Mouse (Mus musculus): Measurements from ENCODE around the gene Lrp5.

The Lrp5 gene

DNA sequence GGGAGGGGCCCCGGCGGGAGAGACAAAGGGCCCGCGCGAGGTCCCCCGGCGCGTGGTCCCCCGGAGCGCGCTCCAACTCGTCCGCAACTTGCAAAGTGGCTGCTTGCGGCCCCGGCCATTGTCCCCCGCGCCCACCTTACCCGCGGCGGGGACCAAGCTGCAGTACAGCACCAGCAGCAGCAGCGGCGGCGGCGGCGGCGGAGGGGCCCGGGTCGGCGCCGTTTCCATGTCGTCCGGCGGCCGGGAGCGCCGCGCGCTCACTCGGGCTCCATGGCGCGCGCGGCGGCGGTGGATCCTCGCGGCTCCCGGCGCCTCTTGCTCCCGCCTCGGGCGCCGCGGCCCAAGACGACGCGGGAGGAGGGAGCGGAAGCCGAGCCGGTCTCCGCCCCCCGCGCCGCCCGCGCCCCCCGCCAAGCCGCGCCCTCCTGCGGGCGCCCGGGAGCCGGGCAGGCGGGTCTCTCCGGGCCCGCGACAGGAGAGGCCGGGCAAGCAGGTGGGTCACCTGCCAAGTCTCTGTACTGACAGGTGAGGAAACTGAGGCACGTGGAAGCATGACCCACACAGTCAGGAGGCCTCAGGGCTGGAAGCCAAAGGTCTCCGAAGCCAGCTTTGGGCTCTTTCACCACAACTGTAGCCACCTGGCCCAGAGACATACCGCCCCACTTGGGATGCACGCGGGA is at the start of gene Lrp5:
Gene Lrp5 (minus strand): TSS at position 350 of the 680 bp plus-strand sequence.
- in situ Hi-C loops (cut with MboI; ENCODE audit: low pct_unique_long_range_greater_than_20kb in 1 of 2, low sequenced_read_pairs in 2 of 2, unreplicated experiment in 1 of 2) = no loop called here

- in situ Hi-C loops (cut with MboI; ENCODE audit: low pct_unique_long_range_greater_than_20kb in 1 of 2, low sequenced_read_pairs in 2 of 2, unreplicated experiment in 1 of 2) = no loop called here
These were observed 49.6 kb upstream of the Lrp5 start for GRCm38 (mm10) chr19:3736001-3736400.

GRCm38 (mm10) chr19:3730781-3731646 is 44.6 kb upstream of the Lrp5 start:
- in situ Hi-C loops (cut with MboI; ENCODE audit: low pct_unique_long_range_greater_than_20kb in 1 of 2, low sequenced_read_pairs in 2 of 2, unreplicated experiment in 1 of 2) = no loop called here

DNA sequence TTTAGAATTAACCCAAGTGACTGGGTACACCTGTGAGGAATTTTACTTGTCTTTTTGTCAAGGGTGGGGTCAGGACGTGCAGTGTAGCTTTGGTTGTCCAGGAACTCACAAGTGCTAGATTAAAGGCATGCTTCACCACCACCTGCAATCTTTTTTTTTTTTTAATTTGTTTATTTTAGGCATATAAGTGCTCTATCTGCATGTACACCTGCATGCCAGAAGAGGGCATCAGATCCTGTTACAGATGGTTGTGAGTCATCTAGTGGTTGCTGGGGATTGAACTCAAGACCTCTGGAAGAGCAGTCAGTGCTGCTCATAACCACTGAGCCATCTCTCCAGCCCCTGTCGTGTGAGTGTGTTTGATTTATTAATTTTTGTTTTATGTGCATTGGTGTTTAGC is 42.5 kb upstream of the Lrp5 start:
- in situ Hi-C loops (cut with MboI; ENCODE audit: low pct_unique_long_range_greater_than_20kb in 1 of 2, low sequenced_read_pairs in 2 of 2, unreplicated experiment in 1 of 2) = no loop called here

GRCm38 (mm10) chr19:3724779-3725178 is 38.4 kb upstream of the Lrp5 start:
- in situ Hi-C loops (cut with MboI; ENCODE audit: low pct_unique_long_range_greater_than_20kb in 1 of 2, low sequenced_read_pairs in 2 of 2, unreplicated experiment in 1 of 2) = no loop called here

- in situ Hi-C loops (cut with MboI; ENCODE audit: low pct_unique_long_range_greater_than_20kb in 1 of 2, low sequenced_read_pairs in 2 of 2, unreplicated experiment in 1 of 2) = no loop called here
These were observed 37.5 kb upstream of the Lrp5 start for GRCm38 (mm10) chr19:3723904-3724303.

DNA sequence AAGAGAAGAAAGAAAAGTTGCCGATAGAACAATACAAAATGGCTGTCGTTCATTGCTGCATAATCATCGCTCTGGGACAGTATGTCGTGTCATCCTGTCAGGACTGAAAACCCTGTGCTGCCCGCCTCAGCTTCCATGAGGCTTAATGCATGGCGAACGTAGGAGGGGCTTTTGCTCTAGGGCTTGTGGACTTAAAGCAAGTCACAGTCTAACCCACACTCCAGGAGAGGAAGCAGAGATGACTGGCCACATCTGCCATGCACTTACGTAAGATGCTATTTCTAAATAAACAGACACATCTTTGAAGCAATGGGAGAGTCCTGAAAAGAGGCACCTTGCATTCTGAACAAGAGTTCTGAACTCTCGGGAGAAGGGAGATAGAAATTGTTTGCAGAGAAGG is 36.8 kb upstream of the Lrp5 start:
- in situ Hi-C loops (cut with MboI; ENCODE audit: low pct_unique_long_range_greater_than_20kb in 1 of 2, low sequenced_read_pairs in 2 of 2, unreplicated experiment in 1 of 2) = no loop called here

DNA sequence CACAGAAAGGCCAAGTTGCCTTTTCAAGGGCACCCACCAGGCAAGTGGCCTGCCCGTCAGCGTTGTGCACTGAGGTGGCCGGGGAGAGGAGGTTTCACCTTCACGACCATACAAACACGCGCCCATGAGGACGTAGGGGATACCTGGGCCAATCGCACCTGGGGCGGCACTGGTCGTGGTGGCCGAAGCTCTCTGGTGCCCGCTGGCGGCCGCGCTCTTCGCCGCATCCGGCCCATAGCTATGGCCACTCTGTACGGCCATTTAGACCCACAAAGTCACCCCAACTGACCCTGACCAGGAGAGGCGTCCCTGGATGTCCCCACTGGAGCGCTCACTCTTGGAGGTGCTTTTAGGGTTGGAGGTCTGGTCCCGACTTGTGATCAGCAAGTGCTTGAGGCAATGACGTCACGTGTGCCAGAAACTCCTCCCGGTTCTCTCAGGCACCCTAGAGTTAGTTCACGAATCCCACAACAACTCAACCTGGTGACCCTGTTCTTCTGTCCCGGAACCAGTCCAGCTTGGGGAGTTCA is 33.1 kb upstream of the Lrp5 start:
- in situ Hi-C loops (cut with MboI; ENCODE audit: low pct_unique_long_range_greater_than_20kb in 1 of 2, low sequenced_read_pairs in 2 of 2, unreplicated experiment in 1 of 2) = loop anchor here (5.0 kb wide), 1 partner anchor 102 kb away; no protein-coding TSS in a partner anchor

GRCm38 (mm10) chr19:3718481-3719361 is 32.4 kb upstream of the Lrp5 start:
- in situ Hi-C loops (cut with MboI; ENCODE audit: low pct_unique_long_range_greater_than_20kb in 1 of 2, low sequenced_read_pairs in 2 of 2, unreplicated experiment in 1 of 2) = loop anchor here (5.0 kb wide), 1 partner anchor 101 kb away; no protein-coding TSS in a partner anchor

DNA sequence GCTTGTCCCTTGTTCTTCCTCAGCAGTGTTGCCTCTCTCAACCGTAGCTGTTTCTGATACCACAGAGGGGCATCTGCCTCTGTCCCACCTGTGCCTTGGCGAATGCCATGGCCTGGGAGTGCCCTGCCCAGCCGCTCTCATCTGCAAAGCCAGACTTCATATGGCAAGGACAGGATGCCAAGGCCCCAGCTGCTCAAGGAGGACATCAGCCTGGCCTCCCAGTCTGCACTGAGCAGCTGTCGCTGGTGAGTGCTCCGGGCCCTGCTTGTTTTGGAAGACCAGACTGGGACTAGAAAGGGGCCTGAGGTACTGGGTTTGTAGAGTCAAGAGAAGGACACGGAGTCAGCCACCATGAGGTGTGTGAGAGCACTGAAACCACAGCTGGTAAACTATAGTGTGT is 28.0 kb upstream of the Lrp5 start:
- in situ Hi-C loops (cut with MboI; ENCODE audit: low pct_unique_long_range_greater_than_20kb in 1 of 2, low sequenced_read_pairs in 2 of 2, unreplicated experiment in 1 of 2) = no loop called here

DNA sequence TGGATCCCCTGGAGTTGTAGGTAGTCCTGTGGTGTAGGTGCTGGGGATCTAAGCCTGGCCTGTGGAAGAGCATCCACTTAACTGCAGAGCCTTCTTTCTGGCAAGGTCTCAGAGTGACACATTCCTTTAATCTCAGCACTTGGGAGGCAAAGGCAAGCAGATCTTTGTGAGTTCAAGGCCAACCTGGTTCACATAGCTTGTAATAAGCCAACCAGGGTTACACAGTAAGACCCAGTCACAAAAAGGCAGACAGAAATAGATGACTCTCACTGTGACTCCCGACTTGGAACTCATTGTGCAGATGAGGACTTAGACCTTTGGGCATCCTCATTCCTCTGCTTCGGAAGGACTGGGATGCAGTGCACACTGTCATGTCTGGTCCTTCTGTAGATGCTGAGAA is 24.1 kb upstream of the Lrp5 start:
- in situ Hi-C loops (cut with MboI; ENCODE audit: low pct_unique_long_range_greater_than_20kb in 1 of 2, low sequenced_read_pairs in 2 of 2, unreplicated experiment in 1 of 2) = no loop called here

DNA sequence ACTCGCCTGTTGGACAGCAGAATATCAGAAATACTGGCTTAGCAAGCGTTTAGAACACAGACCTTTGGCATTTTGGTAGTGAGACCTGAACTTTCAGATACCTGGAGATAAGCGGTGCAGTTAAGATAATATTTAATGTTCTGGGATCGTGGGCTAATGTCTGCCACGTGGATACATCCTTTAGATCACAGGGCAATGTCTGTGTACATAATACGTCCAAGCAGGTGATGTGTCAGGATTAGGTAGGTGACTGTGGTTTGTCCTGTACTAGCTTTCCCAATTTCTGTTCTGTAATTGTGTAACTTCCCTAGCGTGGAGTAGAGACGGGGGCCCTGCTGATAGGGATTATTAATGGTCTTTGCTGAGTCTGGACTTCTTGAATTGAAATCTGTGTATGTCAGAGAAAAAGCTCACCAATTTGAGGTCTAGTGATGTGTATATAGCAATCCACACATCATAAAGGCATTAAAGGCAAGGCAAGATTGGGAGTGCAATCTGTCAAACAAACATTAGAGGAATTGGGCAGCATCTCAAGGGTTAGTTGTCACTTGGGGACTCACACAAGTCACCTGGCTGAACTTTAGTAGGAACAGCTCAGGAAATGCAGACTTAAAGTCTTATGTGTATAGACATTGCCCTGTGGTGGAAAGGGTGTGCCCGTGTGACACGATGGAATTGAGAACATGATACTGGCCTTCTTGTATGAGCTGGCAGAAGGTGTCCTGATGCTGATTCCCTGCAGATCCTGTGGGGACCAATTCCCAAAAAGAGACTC is 22.8 kb upstream of the Lrp5 start:
- in situ Hi-C loops (cut with MboI; ENCODE audit: low pct_unique_long_range_greater_than_20kb in 1 of 2, low sequenced_read_pairs in 2 of 2, unreplicated experiment in 1 of 2) = no loop called here

DNA sequence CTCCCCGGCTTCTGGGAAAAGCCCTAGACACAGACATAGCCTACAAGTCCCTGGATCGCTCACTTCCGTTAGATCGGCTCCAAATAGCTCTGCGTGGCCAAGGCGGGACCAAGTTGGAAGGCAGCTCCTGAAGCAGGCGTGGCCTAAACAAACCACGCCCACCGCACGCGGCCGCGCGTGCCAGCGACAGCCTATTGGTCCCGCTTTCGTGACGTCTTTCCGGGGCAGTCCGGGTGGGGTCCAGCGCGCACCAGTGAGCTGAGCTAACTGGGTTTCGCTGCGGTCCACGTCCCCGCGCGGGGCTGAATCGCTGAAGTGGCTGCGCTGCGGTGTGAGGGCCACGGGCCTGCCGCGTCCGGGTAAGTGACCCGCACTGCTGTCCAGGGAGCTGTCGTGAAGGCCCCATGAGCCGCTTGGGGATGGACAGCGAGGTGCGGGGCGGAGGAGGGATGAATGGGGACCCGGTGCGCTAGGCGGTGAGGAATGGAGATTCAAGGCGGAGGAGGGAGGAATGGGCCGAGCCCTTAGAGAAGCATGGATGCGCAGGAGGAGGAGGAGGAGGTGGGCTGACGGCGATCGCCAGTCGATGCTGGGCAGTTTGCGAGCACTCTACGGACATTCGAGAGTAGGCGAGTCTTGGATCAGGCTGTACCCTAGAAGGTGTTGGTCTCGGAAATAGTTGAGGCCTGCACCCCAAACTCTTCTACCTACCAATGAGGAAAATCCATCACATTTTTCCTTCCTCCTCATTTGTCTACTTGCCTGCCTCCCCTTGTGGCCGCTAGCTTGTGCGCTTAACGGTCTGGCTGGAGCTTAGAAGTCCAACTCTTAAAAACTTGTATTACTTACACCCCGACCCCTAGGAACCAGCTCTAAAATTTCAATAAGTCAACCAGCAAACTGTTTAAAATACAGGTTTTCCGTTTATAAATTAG is 22.0 kb upstream of the Lrp5 start, which contains the start of gene 1810055G02Rik:
Gene 1810055G02Rik (plus strand): TSS at position 216 of the 935 bp plus-strand sequence.
- in situ Hi-C loops (cut with MboI; ENCODE audit: low pct_unique_long_range_greater_than_20kb in 1 of 2, low sequenced_read_pairs in 2 of 2, unreplicated experiment in 1 of 2) = no loop called here

DNA sequence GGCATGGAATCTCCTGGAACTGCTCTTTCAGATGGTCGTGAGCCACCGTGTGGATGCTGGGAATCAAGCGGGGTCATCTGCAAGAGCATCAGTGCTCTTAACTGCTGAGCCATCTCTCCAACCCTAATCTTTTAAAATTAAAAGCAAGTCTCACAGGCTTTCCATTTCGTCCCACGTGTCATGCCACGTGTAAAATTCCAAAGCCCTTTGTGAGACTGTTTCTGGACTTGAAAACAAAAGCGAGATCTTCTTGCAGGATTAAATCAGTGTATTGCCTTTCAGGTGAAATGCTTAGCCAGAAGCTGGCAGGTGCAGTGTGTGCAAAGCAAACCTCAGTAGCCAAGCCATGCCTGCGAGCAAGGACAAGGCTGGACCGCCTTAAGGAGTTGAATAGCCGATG is 21.2 kb upstream of the Lrp5 start:
- in situ Hi-C loops (cut with MboI; ENCODE audit: low pct_unique_long_range_greater_than_20kb in 1 of 2, low sequenced_read_pairs in 2 of 2, unreplicated experiment in 1 of 2) = no loop called here

- in situ Hi-C loops (cut with MboI; ENCODE audit: low pct_unique_long_range_greater_than_20kb in 1 of 2, low sequenced_read_pairs in 2 of 2, unreplicated experiment in 1 of 2) = no loop called here
These were observed 19.9 kb upstream of the Lrp5 start for GRCm38 (mm10) chr19:3706258-3706657.

GRCm38 (mm10) chr19:3702460-3702859 is 16.1 kb upstream of the Lrp5 start:
- in situ Hi-C loops (cut with MboI; ENCODE audit: low pct_unique_long_range_greater_than_20kb in 1 of 2, low sequenced_read_pairs in 2 of 2, unreplicated experiment in 1 of 2) = no loop called here
